Mouse (Mus musculus): ENCODE measurements at regions not wholly inside any gene's neighbourhood (a gene's known extent, or its start where the extent isn't known, plus 50 kb on each side); places are given as distances from the start of the nearest gene placed in this dataset.

DNA sequence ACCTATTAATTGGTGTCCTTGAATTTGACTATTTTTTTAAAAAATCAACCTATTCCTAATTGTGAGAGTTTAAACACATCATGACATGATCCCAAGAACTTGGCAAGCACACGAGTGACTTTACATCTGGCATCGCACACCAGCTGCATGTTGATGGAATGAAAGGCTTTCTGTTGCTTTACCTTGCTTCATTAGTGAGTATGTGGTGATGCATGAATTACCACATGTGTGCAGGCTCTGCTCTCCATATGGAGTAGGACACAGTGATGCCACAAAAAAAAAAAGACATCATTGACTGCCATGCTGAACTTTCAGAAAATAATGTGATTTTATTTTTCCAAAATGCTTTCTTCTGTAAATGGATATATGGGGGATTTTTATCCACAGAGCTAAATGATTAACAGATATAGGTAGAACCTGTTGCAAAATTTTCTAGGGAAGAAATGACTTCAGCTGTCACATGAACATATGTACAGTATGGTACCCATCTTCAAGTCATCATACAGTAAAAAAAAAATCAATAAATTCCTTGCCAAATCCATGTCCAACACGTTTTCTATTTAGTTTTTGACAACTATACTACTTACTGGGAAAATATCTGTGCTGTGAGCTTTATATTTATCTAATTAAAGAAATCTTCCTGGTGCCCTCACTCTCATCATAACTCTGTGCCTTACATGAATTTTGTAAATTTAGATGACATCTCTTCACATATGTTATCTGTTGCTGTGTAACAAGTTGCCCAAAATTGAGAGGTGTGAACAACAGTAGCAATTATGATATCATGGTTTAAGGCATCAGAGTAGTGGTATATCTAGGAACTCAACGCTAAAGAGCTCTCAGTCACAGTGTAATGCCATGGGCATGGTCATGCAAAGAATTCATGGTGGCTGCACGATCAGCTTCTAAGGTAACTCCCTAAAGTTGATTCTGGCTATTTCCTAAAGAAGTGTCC lies 84.0 kb upstream of the Arrdc3 start:
- no peak for DNase-seq (ENCODE audit: low spot score in 2 of 2)

- DNase-seq (ENCODE audit: low spot score in 2 of 2), result peak in 1 of 2 experiments; percentile 1
Observed at GRCm38 (mm10) chr13:80806172-80806571, 77.0 kb upstream of the Arrdc3 start.

DNA sequence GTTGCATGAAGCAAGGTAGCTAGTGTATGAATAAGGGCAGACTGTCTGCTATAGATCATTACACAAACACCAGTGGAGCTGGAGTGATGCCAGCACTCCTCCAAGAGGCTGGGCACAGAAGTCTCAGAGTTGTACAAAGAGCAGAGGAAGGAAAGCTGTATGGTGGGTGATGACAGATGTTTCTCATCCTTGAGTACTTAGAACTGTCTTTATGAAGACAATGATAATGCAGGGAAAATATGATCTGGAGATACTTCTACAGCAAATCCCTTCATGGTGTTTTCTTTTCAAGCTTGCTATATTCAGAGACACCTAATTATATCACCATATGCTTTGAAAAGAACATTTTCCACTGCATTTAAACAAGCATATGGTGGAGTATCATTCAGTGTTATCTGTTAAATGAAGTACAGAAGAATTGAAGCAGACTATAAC lies 56.1 kb upstream of the Arrdc3 start:
- no peak for DNase-seq (ENCODE audit: low spot score in 2 of 2)

Data from spleen, postnatal 14 days (tissue).